Mouse (Mus musculus) hindbrain, embryonic 16.5 days (tissue): ENCODE data around the gene Gm44790. TPM values are rescaled to one million over a fixed set of nuclear protein-coding genes. Genes with fewer than 3 reads are reported as not detected.
"Not testable (repeated sequence)": the region's sequence is repeated elsewhere in the genome, so short reads cannot be mapped to it uniquely, and the experiment has no call there.

Source experiments
- ATAC-seq: fragments of 200-750 bp; cut with Nextera tagmentation; 2 replicates; pipeline ENCODE4 v1.8.0; 2017; ENCODE audit warnings: moderate TSS enrichment, moderate library complexity
- H3K27ac ChIP-seq: fragments of 300-500 bp; sonication (generic); 2 replicates; pipeline ENCODE4 v1.5.1; 2014; ENCODE audit warnings: low read depth, mild to moderate bottlenecking, control low read depth, low read length, moderate library complexity
- H3K27me3 ChIP-seq: fragments of 300-500 bp; sonication (generic); replicated peaks from 2 replicates; pipeline ENCODE4 v1.6.1; 2014; ENCODE audit warnings: low read length; ENCODE audit not compliant: control insufficient read depth, insufficient read depth
- H3K36me3 ChIP-seq: fragments of 300-500 bp; sonication (generic); 2 replicates; pipeline ENCODE4 v1.6.1; 2014; ENCODE audit warnings: mild to moderate bottlenecking, low read length, moderate library complexity, mixed read lengths; ENCODE audit not compliant: control insufficient read depth, insufficient read depth
- H3K4me1 ChIP-seq: fragments of 300-500 bp; sonication (generic); 2 replicates; pipeline ENCODE4 v1.6.1; 2014; ENCODE audit warnings: low read depth, low read length; ENCODE audit not compliant: control insufficient read depth, insufficient read depth
- H3K4me2 ChIP-seq: fragments of 300-500 bp; sonication (generic); 2 replicates; pipeline ENCODE4 v1.6.1; 2014; ENCODE audit warnings: mild to moderate bottlenecking, low read length, control low read depth, moderate library complexity
- H3K4me3 ChIP-seq: fragments of 300-500 bp; sonication (generic); 2 replicates; pipeline ENCODE4 v1.5.1; 2014; ENCODE audit warnings: mild to moderate bottlenecking, low read length, control low read depth, moderate library complexity
- H3K9ac ChIP-seq: fragments of 300-500 bp; sonication (generic); 2 replicates; pipeline ENCODE4 v1.6.1; 2014; ENCODE audit warnings: low read depth, mild to moderate bottlenecking, control low read depth, low read length, moderate library complexity
- H3K9me3 ChIP-seq: fragments of 300-500 bp; sonication (generic); 2 replicates; pipeline ENCODE4 v1.6.1; 2014; ENCODE audit warnings: mild to moderate bottlenecking, low read length, moderate library complexity; ENCODE audit not compliant: control insufficient read depth
- WGBS: fragments of 180-500 bp; shearing (Covaris S2); extraction: QIAGEN DNeasy Blood & Tissue Kit; methylation state at CpG from one replicate; pipeline ENCODE4 v1.1.7; 2014; 5-methylcytosine and 5-hydroxymethylcytosine counted together
- polyA plus RNA-seq: library from polyadenylated mRNA; unstranded; fragments of >200 nt; fragmentation: Nextera tagmentation; extraction: Ambion mirVana; gene quantifications from 2 replicates; pipeline ENCODE4 v1.2.1, GENCODE M21; 2015

The Gm44790 gene
- not detected in 2 replicates for polyA plus RNA-seq

DNA sequence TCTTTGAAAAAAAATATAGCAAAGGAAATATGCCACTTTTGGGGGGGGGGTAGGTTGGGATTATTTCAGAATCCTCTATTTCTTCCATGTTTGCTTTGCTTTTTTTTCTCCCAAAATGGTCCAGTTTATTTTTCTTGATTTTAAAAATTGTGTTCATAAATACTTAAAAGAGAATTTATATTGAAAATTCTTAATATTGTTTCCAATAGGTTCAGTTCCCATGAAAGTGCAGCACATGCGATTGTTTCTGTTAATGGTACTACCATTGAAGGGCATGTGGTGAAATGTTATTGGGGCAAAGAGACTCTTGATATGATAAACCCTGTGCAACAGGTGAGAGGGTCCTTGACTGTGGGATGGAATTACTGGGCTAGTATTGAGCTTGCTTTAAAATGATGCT lies at the start of gene Gm44790:
TSS of gene Gm44790 (plus strand) at position 301 of the 400 bp plus-strand sequence.
- H3K27me3 ChIP-seq: no peaks in the 10 kb centered on the region
- 98% methylated on average over 1 of the region's 1 CpGs for WGBS
- H3K9me3 ChIP-seq: no peaks in the 10 kb centered on the region
- peaks cover 43% of the 10 kb centered on the region for H3K36me3 ChIP-seq
- H3K4me3 ChIP-seq: no peak within 1 kb of the TSS
- no peak within 1 kb of the TSS for H3K9ac ChIP-seq
- no peak for ATAC-seq
- H3K4me1 ChIP-seq: no peaks in the 10 kb centered on the region
- no peak within 1 kb of the TSS for H3K27ac ChIP-seq
- no peak within 1 kb of the TSS for H3K4me2 ChIP-seq

- no peak overlapping the region for H3K4me3 ChIP-seq
- H3K9ac ChIP-seq: no peak overlapping the region
- no peaks in the 10 kb centered on the region for H3K9me3 ChIP-seq
- peaks cover 32% of the 10 kb centered on the region for H3K36me3 ChIP-seq
- no peaks in the 10 kb centered on the region for H3K4me1 ChIP-seq
- WGBS: 92% methylated on average over 3 of the region's 3 CpGs
- no peak overlapping the region for H3K4me2 ChIP-seq
- no peak overlapping the region for H3K27ac ChIP-seq
- no peak for ATAC-seq
- H3K27me3 ChIP-seq: no peaks in the 10 kb centered on the region
Measured at GRCm38 (mm10) chr6:86378341-86378740, 48.1 kb upstream of the Gm44790 start.

DNA sequence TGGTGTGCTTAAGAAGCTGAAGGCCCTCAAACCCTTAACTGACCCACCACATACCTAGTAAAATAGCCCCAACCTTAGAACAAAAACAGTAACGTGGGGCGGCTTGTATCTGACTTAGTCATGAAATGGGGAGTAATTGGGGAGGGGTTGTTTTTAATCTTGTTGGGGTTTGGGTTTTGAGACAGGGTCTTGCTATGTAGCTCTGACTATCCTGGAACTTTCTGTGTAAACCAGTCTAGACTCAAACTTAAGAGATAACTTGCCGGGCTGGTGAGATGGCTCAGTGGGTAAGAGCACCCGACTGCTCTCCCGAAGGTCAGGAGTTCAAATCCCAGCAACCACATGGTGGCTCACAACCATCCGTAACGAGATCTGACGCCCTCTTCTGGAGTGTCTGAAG lies 46.3 kb upstream of the Gm44790 start:
- not testable (repeated sequence) for H3K4me1 ChIP-seq, H3K27me3 ChIP-seq, H3K4me3 ChIP-seq, H3K4me2 ChIP-seq, H3K9ac ChIP-seq, ATAC-seq, H3K27ac ChIP-seq, H3K9me3 ChIP-seq
- WGBS: 78% methylated on average over 6 of the region's 8 CpGs
- H3K36me3 ChIP-seq: peaks cover 32% of the 10 kb centered on the region

- no peaks in the 10 kb centered on the region for H3K27me3 ChIP-seq
- H3K4me3 ChIP-seq: no peak overlapping the region
- no peak overlapping the region for H3K27ac ChIP-seq
- H3K9me3 ChIP-seq: no peaks in the 10 kb centered on the region
- no peak overlapping the region for H3K4me2 ChIP-seq
- H3K4me1 ChIP-seq: no peaks in the 10 kb centered on the region
- no peak for ATAC-seq
- H3K36me3 ChIP-seq: peaks cover 23% of the 10 kb centered on the region
- H3K9ac ChIP-seq: no peak overlapping the region
Measured at GRCm38 (mm10) chr6:86382551-86382950, 43.9 kb upstream of the Gm44790 start.

GRCm38 (mm10) chr6:86383370-86383769 lies 43.1 kb upstream of the Gm44790 start:
- Histone ChIP-seq H3K9me3 (no peaks in the 10 kb centered on the region), H3K4me2 (no peak overlapping the region), H3K4me3 (no peak overlapping the region), H3K9ac (no peak overlapping the region), H3K27ac (no peak overlapping the region), H3K4me1 (no peaks in the 10 kb centered on the region), H3K27me3 (no peaks in the 10 kb centered on the region), H3K36me3 (peaks cover 21% of the 10 kb centered on the region)
- no peak for ATAC-seq
- WGBS: 52% methylated on average over 16 of the region's 16 CpGs

DNA sequence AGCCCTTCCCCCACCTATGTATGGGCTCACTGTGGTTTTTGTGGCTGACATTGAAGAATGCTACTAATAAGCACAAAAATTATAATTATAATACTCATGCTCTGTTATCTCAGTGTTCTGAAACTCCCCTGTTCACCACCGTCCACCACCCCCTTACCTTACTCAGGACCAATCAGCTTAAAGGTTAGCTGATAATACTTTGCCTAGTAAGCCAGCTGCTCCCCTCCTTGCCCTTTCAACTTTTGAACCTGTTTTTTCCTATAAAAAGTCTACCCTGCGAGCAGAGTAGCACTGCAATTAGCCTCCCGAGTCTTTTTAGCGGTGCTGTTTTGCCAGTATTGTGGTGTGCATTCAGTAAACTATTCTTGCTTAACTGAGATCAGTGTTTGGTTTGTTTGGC lies 41.8 kb upstream of the Gm44790 start:
- Histone ChIP-seq H3K9me3 (no peaks in the 10 kb centered on the region), H3K36me3 (peaks cover 23% of the 10 kb centered on the region), H3K4me1 (no peaks in the 10 kb centered on the region), H3K27ac (no peak overlapping the region), H3K27me3 (no peaks in the 10 kb centered on the region), H3K4me3 (no peak overlapping the region), H3K9ac (no peak overlapping the region), H3K4me2 (no peak overlapping the region)
- no peak for ATAC-seq
- WGBS: 80% methylated on average over 4 of the region's 4 CpGs

GRCm38 (mm10) chr6:86385362-86386104 lies 40.9 kb upstream of the Gm44790 start:
- Histone ChIP-seq H3K36me3 (peaks cover 29% of the 10 kb centered on the region), H3K9ac (no peak overlapping the region), H3K27me3 (no peaks in the 10 kb centered on the region), H3K4me2 (no peak overlapping the region), H3K27ac (no peak overlapping the region), H3K4me3 (no peak overlapping the region), H3K4me1 (no peaks in the 10 kb centered on the region), H3K9me3 (no peaks in the 10 kb centered on the region)
- WGBS: 86% methylated on average over 5 of the region's 5 CpGs
- no peak for ATAC-seq

- Histone ChIP-seq H3K4me2 (no peak overlapping the region), H3K27ac (no peak overlapping the region), H3K27me3 (no peaks in the 10 kb centered on the region), H3K9me3 (no peaks in the 10 kb centered on the region), H3K4me1 (no peaks in the 10 kb centered on the region), H3K36me3 (peaks cover 44% of the 10 kb centered on the region), H3K4me3 (no peak overlapping the region), H3K9ac (no peak overlapping the region)
- WGBS: 86% methylated on average over 12 of the region's 12 CpGs
- ATAC-seq: no peak
Measured at GRCm38 (mm10) chr6:86387313-86387712, 39.1 kb upstream of the Gm44790 start.

DNA sequence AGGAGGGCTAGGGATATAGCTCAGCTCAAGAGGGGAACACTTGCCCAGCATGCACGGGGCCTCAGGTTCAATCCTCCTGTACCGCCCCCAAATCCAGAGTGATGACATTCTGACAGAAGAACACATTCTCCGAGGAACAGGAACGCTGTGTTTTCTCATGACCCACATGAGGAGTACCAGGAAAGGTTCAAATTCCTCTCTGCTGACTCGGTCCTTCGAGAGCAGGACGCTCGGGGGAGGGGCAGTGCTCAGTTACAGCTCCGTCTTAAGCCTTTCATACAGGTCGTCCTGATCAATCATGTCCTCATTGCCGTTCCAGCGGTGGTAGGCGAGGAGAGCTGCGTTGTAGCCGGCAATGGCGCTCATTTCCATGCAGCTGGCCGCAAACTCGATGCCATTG lies 38.0 kb upstream of the Gm44790 start:
- 82% methylated on average over 18 of the region's 18 CpGs for WGBS
- no peak for ATAC-seq

More for the DNA sequence above, 38.0 kb upstream of the Gm44790 start:
- Histone ChIP-seq H3K9ac (no peak overlapping the region), H3K27ac (no peak overlapping the region), H3K4me1 (no peaks in the 10 kb centered on the region), H3K36me3 (peaks cover 45% of the 10 kb centered on the region), H3K4me2 (no peak overlapping the region), H3K4me3 (no peak overlapping the region), H3K27me3 (no peaks in the 10 kb centered on the region), H3K9me3 (no peaks in the 10 kb centered on the region)
